Mouse (Mus musculus) retina, adult 2 months (tissue): ENCODE data around the gene Dcaf6.

Experiments
- DNase-seq: peaks from one replicate; pipeline ENCODE4 v3.0.0-alpha.2; 2012; ENCODE audit warnings: low read depth, low spot score

The Dcaf6 gene

DNA sequence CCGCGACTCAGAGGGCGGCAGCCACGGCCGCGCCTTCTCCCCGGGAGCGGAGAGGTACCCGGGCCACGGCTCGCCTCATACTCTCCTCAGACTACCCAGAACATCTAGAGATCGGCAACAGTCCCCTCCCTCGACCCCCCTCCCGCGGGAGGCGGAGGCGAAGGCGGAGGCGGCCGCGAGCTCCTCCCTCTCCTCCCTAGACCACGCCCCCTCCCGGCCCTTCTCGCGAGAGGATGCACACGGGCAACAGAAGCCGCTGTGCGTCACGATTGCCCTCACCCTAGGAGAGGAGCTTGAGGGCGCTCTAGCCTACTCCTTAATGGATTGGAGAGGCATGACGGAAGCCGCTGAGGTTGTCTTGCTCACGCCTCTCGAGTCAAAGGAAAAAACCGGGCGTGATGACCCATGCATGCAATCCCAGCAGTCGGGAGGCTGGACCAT lies at the start of gene Dcaf6, which contains the start of gene Mpc2:
Gene Dcaf6 (minus strand): TSS at position 116 of the 441 bp plus-strand sequence.
Gene Mpc2 (plus strand): TSS at position 278 of the 441 bp plus-strand sequence.
- DNase-seq, result peak; percentile 98

DNA sequence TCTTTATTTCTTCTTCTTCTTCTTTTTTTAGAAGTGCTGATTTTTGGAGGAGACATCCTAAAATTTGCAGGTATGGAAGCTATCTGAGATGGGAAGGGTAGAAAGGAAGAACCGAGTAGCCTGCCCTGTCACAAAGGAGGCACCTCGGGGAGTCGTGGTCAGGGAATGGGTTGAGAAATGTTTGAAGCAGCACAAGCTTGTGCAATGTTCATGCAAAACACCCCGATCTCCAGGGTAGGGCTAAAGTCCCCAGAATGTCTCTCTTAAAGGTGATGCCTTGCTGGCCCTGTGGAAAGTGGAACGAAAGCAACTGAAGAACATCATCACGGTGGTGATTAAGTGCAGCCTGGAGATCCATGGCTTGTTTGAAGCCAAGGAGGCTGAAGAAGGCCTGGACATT lies 46.0 kb upstream of the Dcaf6 start:
- DNase-seq, result no peak

DNA sequence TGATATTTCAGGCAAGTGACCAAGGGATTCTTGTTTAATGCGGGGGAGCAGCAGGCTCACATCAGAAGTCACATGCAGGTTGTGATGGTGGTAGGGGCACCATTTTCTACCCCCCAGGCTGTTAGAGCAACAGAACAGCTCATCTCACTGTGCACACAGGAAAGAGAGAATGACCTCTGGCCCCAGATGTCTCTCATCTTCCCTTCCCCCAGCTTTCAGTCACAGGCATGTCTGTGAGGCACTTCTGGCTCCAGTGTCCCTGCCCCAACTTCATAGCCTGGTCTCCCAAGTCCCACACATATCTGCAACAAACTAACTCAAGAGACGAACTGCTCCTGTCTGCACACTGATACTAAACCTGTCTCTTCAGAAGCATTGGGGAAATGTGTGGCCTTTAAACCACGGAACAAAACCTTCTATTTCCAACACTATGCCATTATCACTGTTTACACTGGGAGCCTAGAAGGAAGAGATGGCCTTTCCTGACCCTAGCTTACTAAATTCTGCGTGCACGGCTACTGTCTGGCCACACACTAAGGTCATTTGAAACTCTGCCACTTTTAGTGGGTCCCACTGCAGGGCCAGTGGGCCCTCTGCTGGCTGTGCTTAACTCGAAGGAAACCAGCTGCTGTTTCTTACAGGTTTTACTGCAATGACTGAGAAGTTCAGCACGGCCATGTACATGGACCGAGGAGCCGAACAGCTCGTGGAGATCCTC lies 43.2 kb upstream of the Dcaf6 start:
- no peak for DNase-seq

DNA sequence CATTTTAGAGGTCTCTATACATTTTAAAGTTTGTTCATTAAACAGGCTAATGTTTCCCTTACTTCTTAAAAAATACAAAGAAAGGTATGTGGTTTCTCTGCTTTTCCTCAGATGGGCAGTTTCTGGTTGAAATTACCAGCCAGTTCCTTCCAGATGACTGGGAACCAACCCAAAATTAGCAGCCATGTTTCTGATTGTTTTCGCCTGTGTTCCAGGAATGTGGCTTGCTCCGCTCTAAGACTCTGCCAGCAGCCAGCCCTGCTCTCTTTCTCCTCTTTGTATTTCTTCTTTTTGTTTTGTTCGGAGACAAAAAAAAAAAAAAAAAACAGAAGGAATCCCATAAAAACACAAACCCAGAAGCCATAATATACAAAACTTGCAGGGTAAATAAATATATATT lies 38.6 kb upstream of the Dcaf6 start:
- no peak for DNase-seq

DNA sequence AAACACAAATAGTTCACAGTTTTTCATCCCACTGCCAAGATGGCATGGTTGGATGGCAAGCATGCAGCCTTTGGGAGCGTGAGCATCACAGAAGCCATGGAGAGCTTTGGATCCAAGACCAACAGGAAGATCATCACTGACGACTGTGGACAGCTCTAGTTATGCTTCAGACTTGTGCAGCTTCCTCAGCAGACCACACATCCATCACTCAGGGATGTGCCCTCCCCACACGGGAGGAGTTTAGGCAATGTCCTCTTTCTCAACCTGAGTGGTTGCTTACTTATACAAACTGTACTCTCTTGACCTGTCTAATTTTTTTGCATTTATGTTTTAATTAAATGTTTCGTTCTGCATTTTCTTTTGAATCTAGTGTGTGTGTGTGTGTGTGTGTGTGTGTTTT lies 28.9 kb upstream of the Dcaf6 start:
- DNase-seq, result no peak

DNA sequence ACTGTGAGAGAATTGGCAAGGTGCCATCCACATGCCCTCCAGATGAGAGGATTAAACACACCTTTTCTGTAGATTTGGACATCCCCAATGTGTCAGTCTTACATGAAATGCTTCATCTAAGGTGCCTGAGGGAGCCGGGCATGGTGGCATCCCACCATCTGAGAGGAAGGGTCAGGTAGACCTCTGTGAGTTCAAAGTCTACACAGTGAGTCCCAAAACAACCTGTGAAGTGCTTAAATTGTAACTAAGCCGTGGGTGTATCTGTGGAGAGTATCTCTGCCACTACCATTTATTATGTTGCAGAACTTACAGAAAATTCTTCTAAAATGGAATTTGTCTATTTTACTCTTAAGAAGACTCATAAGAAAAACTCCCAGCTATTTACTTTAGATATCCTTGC lies 25.8 kb upstream of the Dcaf6 start:
- DNase-seq, result no peak

DNA sequence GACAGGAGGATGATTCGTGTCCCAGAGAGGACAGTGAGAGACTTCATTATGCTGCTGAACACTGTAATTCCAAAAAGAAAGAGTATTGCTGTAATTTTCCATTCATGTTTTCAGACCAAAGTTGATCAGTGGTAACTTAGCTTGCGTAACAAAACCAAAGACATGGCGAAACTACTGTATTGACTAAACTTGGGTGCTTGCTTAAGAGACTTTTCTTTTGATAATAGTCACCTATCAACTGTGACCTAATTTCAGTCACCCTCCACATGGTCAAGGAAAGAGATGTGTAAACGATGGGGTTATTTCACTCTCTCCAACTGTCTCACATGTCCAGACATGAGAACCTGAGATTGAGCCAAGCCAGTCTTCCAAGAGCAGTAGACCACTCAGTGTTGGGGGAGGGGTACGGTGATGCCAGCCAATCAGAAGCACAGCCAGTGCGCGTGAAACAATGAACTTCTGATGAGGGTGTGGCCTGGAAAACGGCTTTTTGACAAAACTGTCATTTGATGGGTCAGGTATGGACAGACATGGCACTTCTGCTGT lies 24.5 kb upstream of the Dcaf6 start, which contains the start of gene Adcy10:
Gene Adcy10 (plus strand): TSS at position 496 of the 546 bp plus-strand sequence.
- DNase-seq, result no peak

DNA sequence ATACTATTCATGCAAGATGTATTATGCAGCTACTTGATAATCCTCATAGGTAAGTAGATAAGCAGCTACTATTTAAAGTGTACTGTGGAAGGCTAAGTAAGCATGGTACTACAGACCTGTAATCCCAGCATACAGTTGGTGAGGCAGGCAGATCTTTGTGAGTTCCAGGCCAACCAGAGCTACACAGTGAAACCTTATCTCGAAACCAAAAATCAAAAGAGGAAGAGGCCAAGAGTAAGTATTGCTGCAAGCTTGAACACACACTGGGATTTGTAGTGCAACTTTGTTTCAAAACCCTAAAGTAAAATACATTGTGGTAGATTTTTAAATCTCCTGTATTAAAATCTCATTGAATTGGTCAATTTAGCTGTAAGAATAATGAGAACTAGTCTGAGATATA lies 11.2 kb upstream of the Dcaf6 start:
- no peak for DNase-seq

DNA sequence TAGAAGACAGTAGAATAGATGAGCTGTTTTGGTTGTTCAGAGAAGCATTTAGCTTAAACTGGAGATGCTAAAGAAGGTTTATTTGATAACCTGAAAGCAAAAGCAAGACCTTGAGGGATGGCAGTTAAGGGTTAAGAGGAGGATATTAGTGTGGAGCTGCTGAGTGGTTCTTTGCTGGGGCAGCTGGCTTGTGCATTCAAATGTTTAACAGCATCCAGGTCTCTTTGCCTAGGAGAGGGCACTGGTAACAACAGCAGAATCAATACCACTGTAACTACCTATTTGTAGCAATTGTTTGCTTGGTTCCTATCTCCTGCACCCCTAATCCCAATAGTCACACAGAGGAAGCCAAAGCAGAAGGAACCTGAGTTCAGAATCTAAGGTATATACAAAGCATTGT lies 9.4 kb upstream of the Dcaf6 start:
- DNase-seq, result no peak

DNA sequence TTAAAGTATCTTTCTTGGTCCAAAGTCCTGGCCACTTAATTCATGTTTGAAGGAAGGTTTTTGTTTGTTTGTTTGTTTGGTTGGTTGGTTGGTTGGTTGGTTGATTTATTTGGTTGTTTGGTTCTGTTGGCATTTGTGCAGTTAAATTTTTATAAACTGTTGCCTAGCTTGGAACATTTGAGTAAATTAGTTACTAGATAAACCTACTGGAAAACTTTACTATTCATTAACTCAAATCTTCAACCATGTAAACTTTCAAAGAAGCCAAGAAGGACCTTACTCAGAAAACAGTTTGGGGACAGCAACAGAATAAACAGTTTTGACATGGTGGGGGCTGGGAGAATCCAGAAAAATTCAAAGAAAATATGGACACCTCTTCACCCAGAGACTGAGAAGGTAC lies 8.7 kb upstream of the Dcaf6 start:
- no peak for DNase-seq

DNA sequence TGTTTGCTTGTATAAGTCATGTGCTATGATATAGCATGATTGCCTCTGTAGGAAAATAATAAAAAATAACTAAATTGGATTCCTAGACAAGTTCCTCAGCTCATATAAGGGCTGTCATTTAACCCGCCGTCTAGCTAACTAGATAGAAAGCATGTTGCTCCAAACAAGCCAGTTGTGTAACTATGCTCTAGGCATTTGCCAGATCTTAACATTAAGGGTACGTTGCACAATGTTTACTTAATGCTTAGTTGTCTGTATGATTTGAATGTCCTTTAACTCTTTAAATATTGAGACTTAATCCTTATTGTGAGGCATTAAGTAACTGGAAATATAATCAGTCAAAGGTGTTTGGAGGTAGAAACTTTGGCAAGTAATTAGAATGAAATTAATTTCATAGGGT lies 4.3 kb upstream of the Dcaf6 start:
- DNase-seq, result no peak

DNA sequence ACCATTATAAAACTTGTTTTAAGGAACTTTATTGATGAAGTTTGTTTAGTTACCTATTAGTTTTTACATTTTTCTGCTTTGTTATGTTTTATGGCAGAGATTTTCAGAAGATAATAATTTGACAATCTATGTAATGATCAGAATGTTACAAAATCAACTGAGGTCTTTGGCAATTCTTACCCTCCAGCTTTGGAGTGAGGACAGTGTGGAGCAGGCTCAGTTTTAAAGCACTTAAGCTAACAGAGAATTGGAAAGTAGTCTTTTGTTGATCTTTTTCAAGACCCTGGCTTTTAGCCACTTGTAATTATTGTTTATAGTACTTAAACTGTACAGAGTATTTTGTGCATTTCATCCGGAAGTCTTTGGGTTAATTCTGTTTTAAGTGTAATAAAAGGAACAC lies 2.6 kb upstream of the Dcaf6 start:
- DNase-seq, result no peak

DNA sequence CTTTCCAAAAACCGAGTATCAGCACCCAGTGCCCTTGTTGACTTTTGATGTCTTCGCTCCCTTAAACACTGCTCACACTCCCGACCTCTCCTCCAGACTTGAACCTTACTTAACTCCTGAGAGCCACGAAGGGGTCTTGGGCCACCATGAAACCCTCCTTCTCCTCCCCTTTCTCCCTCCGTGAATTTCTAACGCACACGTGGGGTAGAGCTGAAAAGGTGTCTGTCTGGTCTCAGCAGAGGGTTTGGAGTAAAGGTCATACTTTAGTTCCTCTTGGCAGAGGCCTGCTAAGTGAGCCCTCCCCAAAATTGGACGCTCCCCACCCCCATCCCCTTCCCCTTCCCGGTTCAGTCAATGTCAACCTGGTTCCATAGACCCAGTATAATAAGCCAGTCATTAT lies 1.4 kb upstream of the Dcaf6 start:
- DNase-seq, result no peak

DNA sequence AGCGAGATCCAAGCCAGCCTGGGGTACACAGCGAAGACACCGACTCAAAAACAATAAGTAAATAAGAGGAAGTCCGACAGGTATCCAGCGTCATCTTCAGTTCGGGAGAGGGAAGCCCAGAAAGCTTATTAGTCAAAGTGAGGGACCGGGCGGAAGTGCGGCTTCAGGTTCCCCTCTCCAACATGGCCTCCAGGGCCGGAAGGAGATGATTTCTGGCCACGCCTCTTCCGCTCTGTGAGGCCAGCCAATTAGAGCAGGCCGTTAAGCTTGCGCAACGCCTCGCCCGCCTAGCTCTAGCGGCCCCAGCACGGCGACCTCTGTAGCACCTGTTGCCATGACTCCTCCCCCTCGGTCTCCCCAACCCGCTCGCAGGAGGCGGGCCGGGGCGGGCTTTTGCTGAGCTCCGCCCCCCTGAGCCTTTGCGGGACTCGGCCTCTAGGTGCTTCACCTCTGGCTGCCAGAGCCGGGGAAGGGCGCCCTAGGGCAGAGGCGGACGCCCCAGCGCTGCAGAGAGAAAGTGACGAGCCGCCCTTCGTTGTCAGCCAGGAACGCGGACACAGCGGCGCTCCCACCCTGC lies 614 bp upstream of the Dcaf6 start:
- DNase-seq, result peak; percentile 99

DNA sequence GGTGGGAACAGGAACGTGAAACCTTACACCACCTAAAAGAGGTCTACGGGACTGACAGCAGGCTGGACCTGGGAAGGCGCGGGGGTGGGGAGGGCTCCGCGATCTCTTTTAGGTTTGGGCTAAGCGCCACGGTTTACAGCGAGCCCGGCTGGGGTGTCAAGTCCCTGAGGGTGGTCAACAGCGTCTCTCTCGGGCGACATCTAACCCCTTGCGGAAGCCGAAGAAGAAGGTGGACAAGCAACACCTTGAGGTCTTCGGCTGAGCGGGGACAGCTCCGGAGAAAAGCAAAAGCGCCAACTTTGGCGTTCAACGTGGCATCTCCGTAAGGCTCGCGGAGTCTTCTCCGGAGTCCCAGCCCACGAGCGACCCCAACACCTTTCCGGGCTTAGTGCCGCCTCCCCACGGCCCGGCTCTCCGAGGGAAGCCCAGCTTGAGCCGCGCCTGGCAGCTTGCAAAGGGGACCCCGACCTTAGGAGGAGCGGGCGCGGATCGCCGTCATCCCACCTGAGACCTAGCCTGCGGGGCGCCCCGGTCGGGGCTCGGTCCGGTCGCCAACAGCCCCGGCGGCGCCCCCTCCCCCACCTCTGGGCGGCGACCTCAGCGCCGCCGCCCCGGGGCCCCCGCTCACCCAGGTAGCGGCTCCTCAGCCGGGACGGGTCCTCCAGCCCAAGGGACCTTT lies 633 bp downstream of the Dcaf6 start:
- no peak for DNase-seq

DNA sequence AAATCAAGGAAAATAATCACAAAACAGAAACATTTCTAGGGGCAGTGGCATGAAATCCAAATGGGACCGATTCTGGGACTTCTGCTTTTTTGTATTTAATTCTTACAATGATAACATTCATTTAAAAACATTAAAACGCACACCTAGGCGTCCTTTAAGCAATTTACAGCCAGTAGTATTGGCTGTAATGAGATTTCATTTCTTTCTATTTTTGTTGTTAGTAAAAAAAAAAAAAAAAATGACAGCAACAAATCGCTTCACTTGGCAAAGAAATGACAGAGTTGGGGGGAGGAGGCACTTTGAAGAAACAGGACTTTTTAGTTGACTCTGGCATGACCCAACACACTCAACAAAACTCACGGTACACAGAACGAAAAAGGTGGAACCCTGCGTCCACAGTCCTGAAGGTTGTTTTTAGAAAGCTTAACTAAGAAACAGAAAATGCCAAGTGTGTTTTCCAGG lies 1.2 kb downstream of the Dcaf6 start:
- no peak for DNase-seq

DNA sequence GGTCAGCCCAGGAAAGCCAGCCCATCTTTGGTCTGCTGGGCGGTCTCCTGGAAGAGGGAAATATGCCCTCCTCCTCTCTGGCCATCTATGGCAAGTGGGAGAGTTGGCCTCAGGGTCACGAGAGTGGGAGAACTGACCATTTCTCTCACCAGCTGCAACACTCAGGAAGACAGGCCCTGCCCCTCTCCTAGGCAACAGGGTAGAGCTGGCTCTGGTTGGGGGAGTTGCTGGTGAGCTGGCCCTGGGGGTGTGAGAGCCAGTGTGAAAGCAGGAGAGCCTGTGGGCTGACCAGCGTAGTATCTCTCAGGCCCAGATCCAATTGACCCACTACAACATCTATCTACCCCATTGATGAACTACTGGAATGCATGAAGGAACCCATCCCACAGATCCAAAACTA lies 18.6 kb downstream of the Dcaf6 start:
- no peak for DNase-seq

DNA sequence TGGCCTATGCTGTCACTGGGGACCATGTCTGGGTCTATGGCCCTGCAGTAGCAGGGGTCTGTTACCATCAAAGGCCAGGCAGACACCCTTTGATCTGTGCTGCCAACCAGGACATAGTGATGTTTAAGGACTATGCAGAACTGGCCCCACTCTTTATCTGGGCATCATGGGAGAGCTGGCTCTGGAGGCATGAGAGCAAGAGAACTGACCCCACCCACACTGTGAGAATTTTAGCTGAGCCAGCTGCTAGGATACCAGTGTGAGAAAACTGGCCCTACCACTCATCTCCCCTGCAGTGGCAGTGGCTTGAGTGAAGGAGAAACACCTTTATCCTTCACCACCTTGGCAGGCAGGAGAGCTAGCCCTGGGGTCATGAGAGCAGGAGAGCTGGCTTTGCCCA lies 19.1 kb downstream of the Dcaf6 start:
- no peak for DNase-seq

DNA sequence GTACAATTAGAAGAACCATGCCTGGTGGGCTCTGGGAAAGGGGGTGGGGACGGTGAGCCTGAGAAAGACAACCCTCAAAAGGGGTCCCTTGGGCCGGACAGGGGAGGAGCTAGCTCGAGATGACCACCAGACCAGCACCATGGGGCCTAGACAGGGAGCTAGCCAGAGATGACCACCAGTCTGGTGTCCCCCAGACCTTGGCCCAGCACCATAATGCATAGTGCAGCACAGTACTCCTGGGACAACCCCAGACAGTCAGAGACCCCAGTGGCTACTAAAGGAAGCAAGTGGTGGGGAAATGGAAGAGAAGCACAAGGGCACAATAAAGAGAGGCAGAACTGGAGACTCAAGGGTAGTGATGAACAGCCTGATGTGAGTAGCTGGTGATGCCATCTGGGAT lies 19.5 kb downstream of the Dcaf6 start:
- no peak for DNase-seq

DNA sequence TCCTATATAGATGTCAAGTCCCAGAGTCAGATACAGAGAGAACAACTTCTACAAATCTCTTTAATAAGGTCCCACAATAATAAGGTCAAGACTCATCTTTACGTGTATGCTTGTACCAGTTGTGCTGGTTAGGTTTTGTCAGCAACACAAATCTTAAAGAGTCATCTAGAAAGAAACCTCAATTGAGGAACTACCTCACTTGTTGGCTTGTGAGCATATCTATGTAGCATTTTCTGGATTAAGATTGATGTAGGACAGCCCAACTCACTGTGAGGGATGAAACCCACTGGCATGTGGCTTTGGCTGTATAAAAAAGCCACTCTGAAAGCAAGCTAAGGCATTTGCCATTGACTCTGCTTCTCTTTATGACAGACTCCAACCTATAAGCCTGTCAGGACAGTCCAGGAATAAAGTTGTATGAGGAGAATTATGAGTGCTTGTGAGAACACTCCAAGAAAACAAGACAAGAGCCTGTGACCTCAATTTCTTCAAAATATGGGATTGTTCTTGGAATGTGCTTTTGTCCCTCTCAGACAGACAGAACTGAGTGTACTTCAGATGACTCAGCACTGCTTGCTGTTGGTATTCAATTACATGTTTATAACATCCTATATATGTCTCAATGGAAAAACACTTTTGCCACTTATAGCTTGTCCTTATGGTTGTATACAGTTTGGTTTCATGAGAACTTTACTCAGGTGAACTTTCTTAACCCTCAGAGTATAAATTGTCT lies 21.8 kb downstream of the Dcaf6 start:
- no peak for DNase-seq

DNA sequence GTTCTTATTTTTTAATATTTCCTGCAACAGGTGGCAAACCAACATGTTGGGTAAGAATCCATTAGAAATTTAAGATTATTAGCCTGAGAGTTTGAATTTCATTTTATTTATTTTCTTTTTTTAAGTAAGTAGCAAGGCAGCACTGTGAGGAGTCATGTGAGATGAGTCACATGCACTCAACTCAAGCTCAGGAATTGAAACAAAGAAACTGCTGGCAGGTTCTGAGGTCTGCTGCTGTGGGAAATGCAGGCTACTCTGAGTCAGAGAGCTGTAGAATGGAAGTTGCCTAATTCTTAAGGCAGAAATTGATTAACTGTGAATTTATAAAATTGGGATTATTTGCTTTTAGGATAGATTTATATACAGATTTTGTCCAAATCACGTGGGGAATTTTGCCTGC lies 27.4 kb downstream of the Dcaf6 start:
- DNase-seq, result no peak

DNA sequence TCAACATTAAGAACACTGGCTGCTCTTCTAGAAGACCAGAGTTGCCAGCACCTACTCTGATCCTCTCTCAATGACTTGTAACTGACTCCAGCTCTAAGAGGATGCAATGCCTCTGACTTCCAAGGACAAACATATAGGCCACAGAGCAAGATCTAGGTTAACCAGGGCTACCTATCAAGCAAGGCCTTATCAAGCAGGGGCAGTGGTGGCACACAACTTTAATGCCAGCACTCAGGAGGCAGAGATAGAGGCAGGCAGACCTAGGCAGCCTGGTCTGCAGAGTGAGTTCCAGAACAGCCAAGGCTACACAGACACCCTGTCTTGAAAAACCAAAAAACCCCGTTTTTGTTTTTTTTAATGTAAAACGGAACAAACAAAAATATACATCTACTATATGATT lies 34.0 kb downstream of the Dcaf6 start:
- DNase-seq, result no peak
